Mouse (Mus musculus): Measurements from ENCODE around the gene Cspg4. TPM values are rescaled to one million over a fixed set of nuclear protein-coding genes. Genes with fewer than 3 reads are reported as not detected.
"Not testable (repeated sequence)": the region's sequence is repeated elsewhere in the genome, so short reads cannot be mapped to it uniquely, and the experiment has no call there.

Gene Cspg4
- polyA plus RNA-seq, 1 experiment: 58.3 TPM

DNA sequence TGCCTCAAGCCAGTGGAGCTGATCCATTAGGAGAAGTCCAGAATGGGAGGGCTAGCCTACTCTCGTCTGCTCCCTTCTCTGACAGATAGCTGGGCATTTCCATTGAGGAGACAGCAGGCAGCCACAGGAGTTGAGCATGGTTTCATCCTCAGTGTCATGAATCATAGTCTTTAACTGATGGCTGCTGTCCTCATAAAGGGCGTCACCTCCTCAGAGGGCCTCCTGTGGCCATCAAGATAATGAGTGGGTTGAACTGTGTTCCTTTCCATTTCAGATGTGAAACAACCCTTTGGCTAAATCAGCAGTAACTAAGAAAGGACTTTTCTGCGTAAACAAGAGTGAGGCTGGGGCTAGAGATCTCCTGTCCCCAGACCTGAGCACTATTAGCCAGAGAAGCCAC lies 38.8 kb downstream of the Cspg4 start:
- no peak for TF ChIP-seq REST (IDR thresholded peaks at IDR 0.05; ENCODE audit: insufficient read depth, insufficient read length)
- no peak for TF ChIP-seq USF1 (IDR thresholded peaks at IDR 0.05; ENCODE audit: low read depth)
- TF ChIP-seq MAX (IDR thresholded peaks at IDR 0.05; ENCODE audit: low read depth): no peak
- TF ChIP-seq POLR2AphosphoS2 (IDR thresholded peaks at IDR 0.05; ENCODE audit: insufficient read length, low read depth): no peak
- TF ChIP-seq MYOG (IDR thresholded peaks at IDR 0.05; ENCODE audit: control insufficient read depth in 1 of 3, insufficient read depth in 1 of 3, insufficient read length in 2 of 3, low read depth in 2 of 3): no peak
- TF ChIP-seq TCF12 (IDR thresholded peaks at IDR 0.05; ENCODE audit: insufficient read depth, poor library complexity, severe bottlenecking): no peak
- TF ChIP-seq TCF3 (IDR thresholded peaks at IDR 0.05; ENCODE audit: insufficient read length, low read depth): no peak
- TF ChIP-seq E2F4 (IDR thresholded peaks at IDR 0.05; ENCODE audit: insufficient read depth): no peak
- no peak for TF ChIP-seq POLR2A (IDR thresholded peaks at IDR 0.05; ENCODE audit: insufficient read length, low read depth)
- no peak for TF ChIP-seq CEBPB (IDR thresholded peaks at IDR 0.05; ENCODE audit: insufficient read depth, poor library complexity, severe bottlenecking)
- TF ChIP-seq SRF (IDR thresholded peaks at IDR 0.05; ENCODE audit: control insufficient read depth, insufficient read length, low read depth): no peak
- no peak for TF ChIP-seq MYOD1 (IDR thresholded peaks at IDR 0.05; ENCODE audit: control insufficient read depth in 1 of 3, insufficient read length in 2 of 3, low read depth in 2 of 3)
- H3K4me3 ChIP-seq: no peak overlapping the region

GRCm38 (mm10) chr9:56907549-56907948 lies 42.7 kb downstream of the Cspg4 start:
- Histone ChIP-seq H3K4me3 (no peak overlapping the region), H3K27me3 (ENCODE audit: control insufficient read depth, insufficient read depth, insufficient read length) (no peaks in the 10 kb centered on the region), H3K36me3 (ENCODE audit: control insufficient read depth, insufficient read depth) (no peaks in the 10 kb centered on the region), H3K4me2 (ENCODE audit: low read depth) (peak overlapping the region; percentile 63), H3K79me2 (ENCODE audit: control insufficient read depth, insufficient read depth) (no peaks in the 10 kb centered on the region), H3ac (ENCODE audit: control insufficient read depth, insufficient read length) (no peak overlapping the region)
- TF ChIP-seq MYOD1 (IDR thresholded peaks at IDR 0.05; ENCODE audit: control insufficient read depth in 1 of 3, insufficient read length in 2 of 3, low read depth in 2 of 3) (peak in 2 of 3 experiments; percentile 72 to 85), SRF (IDR thresholded peaks at IDR 0.05; ENCODE audit: control insufficient read depth, insufficient read length, low read depth) (no peak), MYOG (IDR thresholded peaks at IDR 0.05; ENCODE audit: control insufficient read depth in 1 of 3, insufficient read depth in 1 of 3, insufficient read length in 2 of 3, low read depth in 2 of 3) (peak in 1 of 3 experiments; percentile 77), POLR2A (IDR thresholded peaks at IDR 0.05; ENCODE audit: insufficient read length, low read depth) (peak; percentile 60)

More for the DNA sequence above, 38.8 kb downstream of the Cspg4 start:
- H3K79me2 ChIP-seq (ENCODE audit: control insufficient read depth, insufficient read depth): no peaks in the 10 kb centered on the region
- no peak overlapping the region for H3ac ChIP-seq (ENCODE audit: control insufficient read depth, insufficient read length)
- no peak overlapping the region for H3K4me2 ChIP-seq (ENCODE audit: low read depth)
- no peaks in the 10 kb centered on the region for H3K36me3 ChIP-seq (ENCODE audit: control insufficient read depth, insufficient read depth)
- no peaks in the 10 kb centered on the region for H3K27me3 ChIP-seq (ENCODE audit: control insufficient read depth, insufficient read depth, insufficient read length)

- not testable (repeated sequence) for H3K4me3 ChIP-seq; H3K27me3 ChIP-seq (ENCODE audit: control insufficient read depth, insufficient read depth, insufficient read length); H3K4me2 ChIP-seq (ENCODE audit: low read depth)
Measured at GRCm38 (mm10) chr9:56909991-56910390, 45.2 kb downstream of the Cspg4 start.

GRCm38 (mm10) chr9:56911017-56911416 lies 46.2 kb downstream of the Cspg4 start:
- no peak overlapping the region for H3K4me2 ChIP-seq (ENCODE audit: low read depth)
- H3K79me2 ChIP-seq (ENCODE audit: control insufficient read depth, insufficient read depth): no peaks in the 10 kb centered on the region

More at GRCm38 (mm10) chr9:56909991-56910390, 45.2 kb downstream of the Cspg4 start:
- H3K79me2 ChIP-seq (ENCODE audit: control insufficient read depth, insufficient read depth); H3ac ChIP-seq (ENCODE audit: control insufficient read depth, insufficient read length); H3K36me3 ChIP-seq (ENCODE audit: control insufficient read depth, insufficient read depth): not testable (repeated sequence)

GRCm38 (mm10) chr9:56913991-56914390 lies 49.2 kb downstream of the Cspg4 start:
- no peaks in the 10 kb centered on the region for H3K27me3 ChIP-seq (ENCODE audit: control insufficient read depth, insufficient read depth, insufficient read length)
- H3K4me2 ChIP-seq (ENCODE audit: low read depth): peak overlapping the region; percentile 27

More at GRCm38 (mm10) chr9:56911017-56911416, 46.2 kb downstream of the Cspg4 start:
- TF ChIP-seq CEBPB (IDR thresholded peaks at IDR 0.05; ENCODE audit: insufficient read depth, poor library complexity, severe bottlenecking) (no peak), REST (IDR thresholded peaks at IDR 0.05; ENCODE audit: insufficient read depth, insufficient read length) (no peak), TCF3 (IDR thresholded peaks at IDR 0.05; ENCODE audit: insufficient read length, low read depth) (no peak), MAX (IDR thresholded peaks at IDR 0.05; ENCODE audit: low read depth) (no peak), POLR2AphosphoS2 (IDR thresholded peaks at IDR 0.05; ENCODE audit: insufficient read length, low read depth) (peak; percentile 62), USF1 (IDR thresholded peaks at IDR 0.05; ENCODE audit: low read depth) (no peak)
- no peak overlapping the region for H3K4me3 ChIP-seq
- H3K36me3 ChIP-seq (ENCODE audit: control insufficient read depth, insufficient read depth): peaks cover under 1% of the 10 kb centered on the region
- H3K27me3 ChIP-seq (ENCODE audit: control insufficient read depth, insufficient read depth, insufficient read length): no peaks in the 10 kb centered on the region
- no peak overlapping the region for H3ac ChIP-seq (ENCODE audit: control insufficient read depth, insufficient read length)

More at GRCm38 (mm10) chr9:56913991-56914390, 49.2 kb downstream of the Cspg4 start:
- Histone ChIP-seq H3K4me3 (no peak overlapping the region), H3K79me2 (ENCODE audit: control insufficient read depth, insufficient read depth) (no peaks in the 10 kb centered on the region), H3K36me3 (ENCODE audit: control insufficient read depth, insufficient read depth) (peaks cover 18% of the 10 kb centered on the region), H3ac (ENCODE audit: control insufficient read depth, insufficient read length) (no peak overlapping the region)
- TF ChIP-seq SRF (IDR thresholded peaks at IDR 0.05; ENCODE audit: control insufficient read depth, insufficient read length, low read depth): no peak
- TF ChIP-seq MYOG (IDR thresholded peaks at IDR 0.05; ENCODE audit: control insufficient read depth in 1 of 3, insufficient read depth in 1 of 3, insufficient read length in 2 of 3, low read depth in 2 of 3): no peak
- no peak for TF ChIP-seq MYOD1 (IDR thresholded peaks at IDR 0.05; ENCODE audit: control insufficient read depth in 1 of 3, insufficient read length in 2 of 3, low read depth in 2 of 3)
- no peak for TF ChIP-seq REST (IDR thresholded peaks at IDR 0.05; ENCODE audit: insufficient read depth, insufficient read length)
- no peak for TF ChIP-seq POLR2A (IDR thresholded peaks at IDR 0.05; ENCODE audit: insufficient read length, low read depth)
- TF ChIP-seq MAX (IDR thresholded peaks at IDR 0.05; ENCODE audit: low read depth): no peak
- no peak for TF ChIP-seq CEBPB (IDR thresholded peaks at IDR 0.05; ENCODE audit: insufficient read depth, poor library complexity, severe bottlenecking)
- no peak for TF ChIP-seq TCF3 (IDR thresholded peaks at IDR 0.05; ENCODE audit: insufficient read length, low read depth)
- no peak for TF ChIP-seq USF1 (IDR thresholded peaks at IDR 0.05; ENCODE audit: low read depth)
- TF ChIP-seq POLR2AphosphoS2 (IDR thresholded peaks at IDR 0.05; ENCODE audit: insufficient read length, low read depth): no peak
- no peak for TF ChIP-seq E2F4 (IDR thresholded peaks at IDR 0.05; ENCODE audit: insufficient read depth)
- no peak for TF ChIP-seq TCF12 (IDR thresholded peaks at IDR 0.05; ENCODE audit: insufficient read depth, poor library complexity, severe bottlenecking)
